Mouse (Mus musculus) large intestine, adult 2 months (tissue): ENCODE data around the gene Gm20489. TPM values are rescaled to one million over a fixed set of nuclear protein-coding genes. Genes with fewer than 3 reads are reported as not detected.
A peak's percentile ranks its signal among the peaks of the same experiment; 100 is the strongest.

Experiments used
- DNase-seq: peaks from one replicate; pipeline ENCODE4 v3.0.0-alpha.2; 2012; ENCODE audit warnings: low read depth, low spot score
- WGBS: fragments of 180-500 bp; shearing (Covaris S2); methylation state at CpG from one replicate; pipeline ENCODE4 v1.1.7; 2018; 5-methylcytosine and 5-hydroxymethylcytosine counted together
- polyA plus RNA-seq: library from polyadenylated mRNA; depleted of rRNA; stranded (reverse); fragments of >200 nt; gene quantifications from 2 replicates; pipeline ENCODE4 v1.2.3, GENCODE M21; 2012; rRNA removed

Gene Gm20489
- polyA plus RNA-seq, 1 experiment, result not detected

- DNase-seq, result no peak
- WGBS, result 65% methylated on average over 5 of the region's 5 CpGs
These were observed 633 bp downstream of the Gm20489 start, which contains the start of gene Il2rg for GRCm38 (mm10) chrX:101268025-101268754. Gene Il2rg, minus strand, starts transcription at chrX:101268255.

DNA sequence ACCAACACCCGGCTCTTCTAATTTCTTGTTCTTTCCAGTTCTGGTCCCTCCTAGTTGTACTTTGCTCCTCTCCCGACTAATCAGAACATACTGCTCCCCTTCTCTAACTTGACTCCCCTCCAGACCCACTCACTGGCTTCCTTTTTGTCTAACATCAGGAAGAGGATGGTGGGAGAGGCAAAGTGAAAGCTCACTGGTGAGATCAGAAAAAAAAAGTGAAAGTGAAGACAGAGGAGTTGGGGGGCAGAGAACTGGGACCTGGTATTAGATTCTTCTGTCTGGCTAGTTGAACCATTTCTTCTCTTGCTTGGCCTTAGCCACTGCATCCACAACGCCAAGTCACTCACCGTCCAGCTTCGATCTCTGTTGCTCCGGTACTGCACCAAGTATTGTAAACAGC, 2.2 kb downstream of the Gm20489 start:
- WGBS, result 72% methylated on average over 6 of the region's 6 CpGs
- DNase-seq, result no peak

DNA sequence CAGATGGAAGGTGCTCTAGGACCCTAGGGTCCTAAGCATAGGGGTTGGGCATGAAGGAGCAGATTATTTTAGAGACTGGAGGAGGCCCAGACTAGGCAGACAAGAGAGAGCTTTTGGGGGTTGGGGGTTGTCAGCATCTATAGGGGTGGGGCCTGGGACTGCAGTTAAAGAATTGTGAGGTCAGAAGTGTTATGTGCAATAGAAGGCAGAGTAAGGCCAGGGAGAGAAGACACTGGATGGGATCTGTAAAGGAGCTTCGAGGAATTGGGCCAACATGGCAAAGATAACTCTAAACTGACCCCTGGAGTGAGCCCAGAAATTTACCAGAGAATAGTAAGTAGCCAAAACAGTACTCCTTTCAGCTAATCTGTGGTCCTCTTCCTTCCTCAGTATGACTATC, 4.9 kb downstream of the Gm20489 start, which contains the start of gene Gm614:
Gene Gm614 (minus strand): TSS at position 101 of the 400 bp plus-strand sequence.
- no peak for DNase-seq
- 94% methylated on average over 1 of the region's 1 CpGs for WGBS

DNA sequence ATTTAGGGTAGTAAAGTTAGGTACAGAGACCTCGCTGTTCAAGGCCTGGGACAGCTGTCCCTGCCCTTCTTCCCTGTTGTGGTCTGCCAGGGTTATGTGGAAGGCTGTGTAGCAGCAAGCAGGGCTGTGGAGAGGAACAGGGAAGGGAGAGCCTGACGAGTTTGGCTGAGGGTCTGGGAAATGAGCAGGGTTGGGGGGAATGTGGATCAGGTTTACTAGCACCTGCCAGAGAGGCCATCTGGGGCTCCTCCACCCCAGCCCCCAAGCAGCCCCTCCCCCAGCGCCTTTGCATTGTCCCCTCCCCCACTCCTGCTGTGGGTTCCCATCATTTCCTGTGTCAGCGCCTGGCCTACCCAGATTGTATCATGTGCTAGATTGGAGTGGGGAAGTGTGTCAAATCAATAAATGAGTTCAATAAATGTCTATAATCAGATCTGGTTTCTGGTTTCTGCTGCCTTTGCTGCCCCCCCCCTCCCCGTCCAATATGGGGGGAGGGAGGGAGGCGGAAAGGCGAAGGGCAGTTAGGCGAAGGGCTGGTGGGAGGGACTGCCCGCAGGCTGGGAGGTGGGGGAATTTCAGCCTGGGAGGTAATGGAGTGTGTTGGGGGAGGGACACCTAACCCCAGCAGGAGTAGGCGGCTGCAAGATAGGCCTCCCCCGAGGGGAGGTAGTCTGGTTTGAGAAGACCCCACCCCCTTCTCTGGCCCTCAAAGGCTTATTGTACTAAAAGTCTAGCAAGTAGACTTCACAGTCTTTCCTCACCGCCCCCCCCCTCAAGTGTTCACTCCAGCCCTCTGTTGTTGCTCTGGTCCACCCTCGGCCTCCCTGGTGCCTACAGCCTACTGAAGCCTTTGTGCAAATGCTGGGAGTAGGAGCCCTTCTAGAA, 8.1 kb downstream of the Gm20489 start:
- DNase-seq, result no peak
- WGBS, result 57% methylated on average over 13 of the region's 13 CpGs

GRCm38 (mm10) chrX:101256603-101257002, 12.2 kb downstream of the Gm20489 start:
- 86% methylated on average over 13 of the region's 13 CpGs for WGBS
- no peak for DNase-seq

- no peak for DNase-seq
- WGBS, result 11% methylated on average over 26 of the region's 26 CpGs
These were observed 14.1 kb downstream of the Gm20489 start for GRCm38 (mm10) chrX:101254740-101255139.

DNA sequence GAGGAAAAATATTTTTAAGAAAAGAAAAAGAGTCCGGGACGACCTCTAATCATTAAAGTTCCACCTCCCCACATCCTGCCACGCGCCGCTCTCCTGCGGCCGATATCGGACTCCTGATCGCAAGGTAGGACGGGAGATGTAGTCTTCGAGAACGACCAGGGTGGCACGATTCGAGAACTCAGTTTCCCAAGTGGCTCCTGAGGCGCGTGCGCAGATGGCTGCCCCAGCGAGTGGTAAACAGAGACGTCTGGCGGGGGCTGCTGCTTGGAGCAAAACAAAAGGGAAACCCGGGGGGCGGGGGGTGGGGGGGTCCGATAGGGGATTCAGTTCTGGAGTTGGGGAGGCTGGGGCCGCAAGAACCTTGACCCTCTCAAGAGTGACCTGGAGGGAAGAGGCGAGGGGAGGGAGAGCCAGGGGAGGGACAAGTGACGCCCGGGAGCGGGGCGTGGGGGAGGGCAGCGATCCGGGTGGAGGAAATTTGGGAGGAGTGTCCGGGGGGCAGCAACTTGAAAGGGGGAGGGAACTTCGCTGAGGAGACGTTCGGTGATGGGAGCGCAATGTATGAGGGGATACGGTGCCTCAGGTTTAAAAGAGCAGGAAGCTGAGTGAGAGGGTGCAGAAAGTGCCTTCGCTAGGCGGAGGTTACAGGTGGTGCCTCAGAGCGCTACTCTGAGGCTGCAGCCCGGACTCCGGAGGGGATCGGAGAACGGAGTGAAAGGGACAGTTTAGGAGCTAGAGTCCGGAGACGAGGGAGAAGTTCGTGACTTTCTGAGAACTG, 14.7 kb downstream of the Gm20489 start, which contains the start of gene Foxo4:
Gene Foxo4 (plus strand): TSS at position 577 of the 778 bp plus-strand sequence.
- DNase-seq, result peak; percentile 70
- WGBS, result 21% methylated on average over 46 of the region's 47 CpGs

DNA sequence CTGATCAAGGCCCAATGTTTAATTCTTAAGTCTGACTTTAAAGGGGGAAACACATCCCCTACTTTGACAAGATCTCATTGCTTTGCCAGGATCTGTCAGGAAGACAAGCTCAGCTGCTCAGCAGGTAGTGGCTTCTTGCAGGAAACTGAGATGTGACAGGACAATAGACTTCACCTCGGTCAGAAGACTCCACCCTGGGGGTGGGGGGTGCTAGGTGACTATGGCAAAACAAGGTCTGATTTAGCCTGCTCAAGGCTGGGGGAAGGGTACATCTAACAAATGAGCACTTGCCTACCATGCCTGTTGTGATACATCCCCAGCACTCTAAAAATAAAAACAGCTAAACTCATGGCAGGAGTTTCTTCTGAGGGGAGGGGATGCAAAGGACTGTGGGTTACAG, 23.8 kb downstream of the Gm20489 start:
- DNase-seq, result no peak
- 36% methylated on average over 1 of the region's 1 CpGs for WGBS

- no peak for DNase-seq
- 23% methylated on average over 7 of the region's 7 CpGs for WGBS
These were observed 46.0 kb downstream of the Gm20489 start for GRCm38 (mm10) chrX:101222796-101223162.

GRCm38 (mm10) chrX:101221834-101222795, 46.7 kb downstream of the Gm20489 start, which contains the start of gene Snx12:
Gene Snx12, minus strand, starts transcription at chrX:101222563.
- peak; percentile 16 for DNase-seq
- 19% methylated on average over 54 of the region's 55 CpGs for WGBS

Other genes starting within 250 kb of the Gm20489 start
- not detected in 2 replicates for gene Tex11, start 209.4 kb downstream of the Gm20489 start, polyA plus RNA-seq
- 0.56 and 1.1 TPM in 2 replicates for gene Slc7a3, start 183.0 kb downstream of the Gm20489 start, polyA plus RNA-seq
- 18.2 and 19.2 TPM in 2 replicates for gene Snx12, start 46.5 kb downstream of the Gm20489 start, polyA plus RNA-seq
- 18.2 and 22.2 TPM in 2 replicates for gene Foxo4, start 14.5 kb downstream of the Gm20489 start, polyA plus RNA-seq
- gene Gm614, start 5.0 kb downstream of the Gm20489 start, polyA plus RNA-seq, result not detected in 2 replicates
- gene Il2rg, start 768 bp downstream of the Gm20489 start, polyA plus RNA-seq, result 23.9 and 24.0 TPM in 2 replicates
- gene Med12, start 5.0 kb upstream of the Gm20489 start, polyA plus RNA-seq, result 56.7 and 77.4 TPM in 2 replicates
- gene Nlgn3, start 30.1 kb upstream of the Gm20489 start, polyA plus RNA-seq, result 0.10 and 0.26 TPM in 2 replicates
- gene Gjb1, start 107.4 kb upstream of the Gm20489 start, polyA plus RNA-seq, result 88.4 and 102 TPM in 2 replicates
- 10.2 and 17.0 TPM in 2 replicates for gene Zmym3, start 151.8 kb upstream of the Gm20489 start, polyA plus RNA-seq
- 89.2 and 104 TPM in 2 replicates for gene Nono, start 160.3 kb upstream of the Gm20489 start, polyA plus RNA-seq
- gene Itgb1bp2, start 180.1 kb upstream of the Gm20489 start, polyA plus RNA-seq, result 0.86 and 1.2 TPM in 2 replicates